Mouse (Mus musculus) liver, embryonic 11.5 days (tissue): Measurements from ENCODE around the gene Pdpr. TPM values are rescaled to one million over a fixed set of nuclear protein-coding genes. Genes with fewer than 3 reads are reported as not detected.
"Not testable (repeated sequence)": the region's sequence is repeated elsewhere in the genome, so short reads cannot be mapped to it uniquely, and the experiment has no call there.

Source experiments
- ATAC-seq: fragments of 200-750 bp; cut with Nextera tagmentation; replicated peaks from 2 replicates; pipeline ENCODE4 v1.8.0; 2017; ENCODE audit warnings: moderate number of reproducible peaks, mild to moderate bottlenecking, moderate TSS enrichment, moderate library complexity; ENCODE audit not compliant: low FRiP score
- DNase-seq: peaks from one replicate; pipeline ENCODE4 v3.0.0-alpha.2; 2017; ENCODE audit warnings: low spot score
- H3K27ac ChIP-seq: fragments of 300-500 bp; sonication (generic); 2 replicates; pipeline ENCODE4 v1.5.1; 2014; ENCODE audit warnings: mild to moderate bottlenecking, low read depth, low read length, control low read depth
- H3K27me3 ChIP-seq: fragments of 300-500 bp; sonication (generic); replicated peaks from 2 replicates; pipeline ENCODE4 v1.6.1; 2014; ENCODE audit warnings: low read length, mixed read lengths; ENCODE audit not compliant: control insufficient read depth, insufficient read depth
- H3K36me3 ChIP-seq: fragments of 300-500 bp; sonication (generic); 2 replicates; pipeline ENCODE4 v1.6.1; 2014; ENCODE audit warnings: mild to moderate bottlenecking, low read length, moderate library complexity, mixed read lengths; ENCODE audit not compliant: control insufficient read depth, insufficient read depth
- H3K4me1 ChIP-seq: fragments of 300-500 bp; sonication (generic); replicated peaks from 2 replicates; pipeline ENCODE4 v1.6.1; 2014; ENCODE audit warnings: low read length, mixed read lengths; ENCODE audit not compliant: control insufficient read depth, insufficient read depth
- H3K4me2 ChIP-seq: fragments of 300-500 bp; sonication (generic); 2 replicates; pipeline ENCODE4 v1.6.1; 2014; ENCODE audit warnings: mild to moderate bottlenecking, control low read depth, moderate library complexity
- H3K4me3 ChIP-seq: fragments of 300-500 bp; sonication (generic); 2 replicates; pipeline ENCODE4 v1.5.1; 2014; ENCODE audit warnings: low read depth, low read length, control low read depth
- H3K9ac ChIP-seq: fragments of 300-500 bp; sonication (generic); 2 replicates; pipeline ENCODE4 v1.6.1; 2014; ENCODE audit warnings: low read depth, low read length, control low read depth
- H3K9me3 ChIP-seq: fragments of 300-500 bp; sonication (generic); 2 replicates; pipeline ENCODE4 v1.6.1; 2016; ENCODE audit warnings: low read length, inconsistent platforms, mixed read lengths; ENCODE audit not compliant: control insufficient read depth
- WGBS: fragments of 180-500 bp; shearing (Covaris S2); extraction: QIAGEN DNeasy Blood & Tissue Kit; methylation state at CpG from one replicate; pipeline ENCODE4 v1.1.7; 2014; 5-methylcytosine and 5-hydroxymethylcytosine counted together
- polyA plus RNA-seq: library from polyadenylated mRNA; unstranded; fragments of >200 nt; fragmentation: Nextera tagmentation; extraction: Ambion mirVana; gene quantifications from 2 replicates; pipeline ENCODE4 v1.2.1, GENCODE M21; 2014

The Pdpr gene
- polyA plus RNA-seq, 1 experiment from 2014 or later = 5.1 TPM

- DNase-seq = no peak
- Histone ChIP-seq H3K9me3 (no peaks in the 10 kb centered on the region), H3K4me1 (peaks cover 40% of the 10 kb centered on the region), H3K4me2 (no peak overlapping the region; the same call in 1 of the 2 replicates), H3K27me3 (no peaks in the 10 kb centered on the region), H3K27ac (no peak overlapping the region), H3K9ac (no peak overlapping the region), H3K4me3 (no peak overlapping the region), H3K36me3 (peaks cover 20% of the 10 kb centered on the region)
- ATAC-seq = no peak
- WGBS = 71% methylated on average over 2 of the region's 2 CpGs
Observed at GRCm38 (mm10) chr8:111058946-111059572, 35.4 kb upstream of the Pdpr start.

DNA sequence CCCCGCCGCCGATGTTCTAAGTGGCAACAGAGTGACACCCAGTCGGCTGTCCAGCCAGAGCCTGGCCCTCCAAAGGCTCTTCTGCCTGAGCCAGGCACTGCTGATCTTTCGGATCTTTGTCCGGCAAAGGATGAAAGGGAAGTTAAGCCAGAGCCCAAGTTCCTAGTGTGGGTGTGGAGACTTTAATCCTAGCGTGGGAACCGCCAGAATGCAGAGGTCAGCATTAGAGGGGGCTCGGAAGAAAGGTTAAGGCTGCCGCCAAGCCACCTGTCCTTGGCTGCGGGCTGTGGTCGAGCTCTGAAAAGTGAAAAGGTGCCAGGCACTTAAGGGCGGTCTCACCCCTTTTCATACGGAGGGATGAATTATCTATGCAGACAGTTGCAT, 32.8 kb upstream of the Pdpr start:
- ATAC-seq (peak; percentile 1; the same call in 1 of the 2 replicates), DNase-seq (no peak)
- Histone ChIP-seq H3K27me3 (no peaks in the 10 kb centered on the region), H3K4me2 (peak overlapping the region; percentile 66), H3K4me1 (peaks cover 32% of the 10 kb centered on the region), H3K9me3 (no peaks in the 10 kb centered on the region), H3K36me3 (peaks cover 6% of the 10 kb centered on the region), H3K27ac (no peak overlapping the region), H3K9ac (peak overlapping the region; percentile 23), H3K4me3 (peak overlapping the region; percentile 67)
- WGBS = under 1% methylated on average over 14 of the region's 14 CpGs

DNA sequence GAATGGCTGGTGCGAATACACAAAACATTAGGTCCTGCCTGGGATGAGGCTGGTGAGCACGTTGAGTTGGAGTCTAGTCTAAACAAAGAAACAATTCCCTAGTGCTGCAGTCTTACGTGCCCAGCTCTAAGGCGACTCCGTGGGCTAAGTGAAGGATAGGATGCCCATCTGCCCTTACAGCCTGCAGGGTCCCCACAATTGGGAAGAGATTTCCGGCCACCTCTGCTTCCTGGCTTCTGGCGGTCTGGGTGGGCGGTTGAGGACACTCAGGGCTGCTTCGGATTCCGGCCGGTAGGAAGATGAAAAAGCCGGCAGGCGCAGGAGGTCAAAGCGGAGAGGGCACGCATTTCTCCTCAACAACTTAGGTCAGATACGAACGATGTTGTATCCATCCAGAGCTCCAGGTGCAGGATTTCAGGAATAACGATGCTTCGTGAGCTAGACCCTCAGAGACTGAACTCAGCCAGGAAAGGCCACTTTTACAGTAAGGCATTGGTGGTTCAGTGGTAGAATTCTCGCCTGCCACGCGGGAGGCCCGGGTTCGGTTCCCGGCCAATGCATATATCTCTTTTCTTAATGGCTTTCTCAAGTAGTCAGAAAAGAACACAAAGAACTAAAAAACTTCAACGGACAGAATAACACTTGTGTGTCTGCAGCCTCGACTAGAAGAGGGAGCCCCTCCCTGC, 32.2 kb upstream of the Pdpr start:
- Histone ChIP-seq H3K9ac (peak overlapping the region; percentile 23), H3K4me1 (peaks cover 29% of the 10 kb centered on the region), H3K36me3 (peaks cover 6% of the 10 kb centered on the region), H3K4me3 (peak overlapping the region; percentile 67), H3K4me2 (peak overlapping the region; percentile 66), H3K27ac (no peak overlapping the region), H3K9me3 (no peaks in the 10 kb centered on the region), H3K27me3 (no peaks in the 10 kb centered on the region)
- DNase-seq (peak; percentile 92), ATAC-seq (peak; percentile 86)
- under 1% methylated on average over 27 of the region's 27 CpGs for WGBS

DNA sequence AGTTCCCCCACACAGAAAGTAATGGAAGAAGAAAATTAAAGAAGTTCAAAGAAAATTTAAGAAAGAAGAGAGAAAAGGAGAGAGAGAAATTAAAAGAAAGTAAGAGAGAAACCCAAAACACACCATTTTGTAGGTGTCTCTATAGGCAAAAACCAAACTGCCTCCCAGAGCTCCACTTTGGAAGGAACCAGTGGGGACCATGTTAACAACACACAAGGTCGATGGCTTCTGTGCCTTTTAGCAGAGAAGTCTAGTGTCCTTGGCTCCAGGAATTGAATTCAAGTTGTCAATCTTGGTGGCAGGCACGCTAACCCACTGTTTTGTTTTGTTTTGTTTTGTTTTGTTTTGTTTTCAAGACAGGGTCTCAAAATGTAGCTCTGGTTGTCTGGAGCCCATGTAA, 31.5 kb upstream of the Pdpr start:
- H3K4me2 ChIP-seq = peak overlapping the region; percentile 66
- peaks cover 22% of the 10 kb centered on the region for H3K4me1 ChIP-seq
- WGBS = 56% methylated on average over 2 of the region's 2 CpGs
- H3K9ac ChIP-seq = no peak overlapping the region
- peaks cover 4% of the 10 kb centered on the region for H3K36me3 ChIP-seq
- no peak for DNase-seq
- no peak overlapping the region for H3K4me3 ChIP-seq
- H3K9me3 ChIP-seq = no peaks in the 10 kb centered on the region
- no peaks in the 10 kb centered on the region for H3K27me3 ChIP-seq
- no peak overlapping the region for H3K27ac ChIP-seq
- ATAC-seq = no peak

GRCm38 (mm10) chr8:111066308-111066707, 28.1 kb upstream of the Pdpr start:
- WGBS = 66% methylated on average over 4 of the region's 4 CpGs
- H3K4me3 ChIP-seq = no peak overlapping the region
- DNase-seq (no peak), ATAC-seq (no peak)
- H3K9me3 ChIP-seq = no peaks in the 10 kb centered on the region
- peaks cover 3% of the 10 kb centered on the region for H3K4me1 ChIP-seq
- H3K27ac ChIP-seq = no peak overlapping the region
- H3K36me3 ChIP-seq = no peaks in the 10 kb centered on the region
- H3K4me2 ChIP-seq = no peak overlapping the region
- H3K9ac ChIP-seq = no peak overlapping the region
- H3K27me3 ChIP-seq = 0 out of 2 replicates have a peak, but pooled peaks cover 2% of the 10 kb centered on the region

GRCm38 (mm10) chr8:111067439-111067838, 27.0 kb upstream of the Pdpr start:
- Histone ChIP-seq H3K4me2 (no peak overlapping the region), H3K27ac (no peak overlapping the region), H3K36me3 (no peaks in the 10 kb centered on the region), H3K4me1 (no peaks in the 10 kb centered on the region), H3K9me3 (no peaks in the 10 kb centered on the region), H3K9ac (no peak overlapping the region), H3K4me3 (no peak overlapping the region), H3K27me3 (0 out of 2 replicates have a peak, but pooled peaks cover 3% of the 10 kb centered on the region)
- DNase-seq (no peak), ATAC-seq (0 out of 2 replicates have a peak, but pooled peaks have one; percentile 37)
- 29% methylated on average over 10 of the region's 10 CpGs for WGBS

DNA sequence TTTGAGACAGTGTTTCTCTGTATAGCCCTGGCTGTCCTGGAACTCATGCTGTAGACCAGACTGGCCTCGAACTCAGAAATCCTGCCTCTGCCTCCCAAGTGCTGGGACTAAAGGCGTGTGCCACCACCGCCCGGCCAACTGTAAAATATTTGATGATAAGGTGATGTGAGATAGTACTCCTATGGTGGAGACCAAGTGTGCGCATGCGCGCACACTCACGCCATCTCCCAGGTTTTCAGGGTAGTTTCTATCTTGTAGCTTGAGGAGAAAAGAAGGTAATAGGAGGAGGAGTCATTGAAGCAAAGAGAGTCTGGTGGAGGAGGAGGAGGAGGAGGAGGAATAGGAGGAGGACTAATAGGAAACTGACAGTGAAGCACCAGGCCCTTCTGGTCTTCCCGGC, 25.8 kb upstream of the Pdpr start:
- not testable (repeated sequence) for H3K27me3 ChIP-seq, ATAC-seq, H3K36me3 ChIP-seq, DNase-seq, H3K4me2 ChIP-seq, H3K4me3 ChIP-seq, H3K9ac ChIP-seq, H3K27ac ChIP-seq, H3K4me1 ChIP-seq, H3K9me3 ChIP-seq
- 84% methylated on average over 9 of the region's 9 CpGs for WGBS

DNA sequence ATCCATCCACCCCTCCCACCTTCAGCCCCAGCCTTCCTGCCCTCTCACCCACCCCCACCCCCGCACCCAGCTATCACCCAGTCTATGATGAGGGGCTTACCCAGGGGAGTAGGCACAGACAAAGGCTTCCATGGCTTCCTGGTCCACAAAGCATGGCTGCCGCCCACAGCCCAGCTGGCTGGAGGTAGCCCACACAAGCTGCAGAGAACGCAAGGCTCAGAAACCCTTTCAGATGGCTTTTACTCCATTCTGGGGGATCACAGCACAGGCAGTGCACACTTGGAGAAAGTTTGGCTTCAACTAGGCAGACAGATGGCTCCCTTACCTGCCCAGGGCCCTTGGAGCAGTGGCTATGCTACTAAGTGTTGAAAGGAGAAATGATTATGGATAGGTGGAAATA, 18.5 kb upstream of the Pdpr start:
- no peak overlapping the region for H3K4me2 ChIP-seq
- no peaks in the 10 kb centered on the region for H3K36me3 ChIP-seq

More for the DNA sequence above, 18.5 kb upstream of the Pdpr start:
- Histone ChIP-seq H3K27ac (no peak overlapping the region), H3K4me1 (0 out of 2 replicates have a peak, but pooled peaks cover 4% of the 10 kb centered on the region), H3K4me3 (no peak overlapping the region), H3K9me3 (no peaks in the 10 kb centered on the region), H3K27me3 (0 out of 2 replicates have a peak, but pooled peaks cover 5% of the 10 kb centered on the region), H3K9ac (no peak overlapping the region)
- no peak for DNase-seq
- 70% methylated on average over 3 of the region's 3 CpGs for WGBS
- no peak for ATAC-seq
